Mouse (Mus musculus) adrenal gland, postnatal 10 days (tissue): ENCODE measurements around the gene Heatr4. TPM values are rescaled to one million over a fixed set of nuclear protein-coding genes. Genes with fewer than 3 reads are reported as not detected.
"Not testable (repeated sequence)": the region's sequence is repeated elsewhere in the genome, so short reads cannot be mapped to it uniquely, and the experiment has no call there.

Experiments used
- DNase-seq: peaks from one replicate; pipeline ENCODE4 v3.0.0; 2021; ENCODE audit warnings: mixed read lengths
- long read RNA-seq, 2 experiments: library from polyadenylated mRNA; stranded (forward); transcript quantifications; one replicate each; pipeline ENCODE4 v2.0.0; 2021
- total RNA-seq, 2 experiments: library from RNA; stranded (reverse); gene quantifications; 2 replicates each; pipeline ENCODE4 v1.2.3; 2021

The Heatr4 gene
- not detected for total RNA-seq
- long read RNA-seq, experiment 1: 0 reads
- long read RNA-seq, experiment 2: 0 reads

DNA sequence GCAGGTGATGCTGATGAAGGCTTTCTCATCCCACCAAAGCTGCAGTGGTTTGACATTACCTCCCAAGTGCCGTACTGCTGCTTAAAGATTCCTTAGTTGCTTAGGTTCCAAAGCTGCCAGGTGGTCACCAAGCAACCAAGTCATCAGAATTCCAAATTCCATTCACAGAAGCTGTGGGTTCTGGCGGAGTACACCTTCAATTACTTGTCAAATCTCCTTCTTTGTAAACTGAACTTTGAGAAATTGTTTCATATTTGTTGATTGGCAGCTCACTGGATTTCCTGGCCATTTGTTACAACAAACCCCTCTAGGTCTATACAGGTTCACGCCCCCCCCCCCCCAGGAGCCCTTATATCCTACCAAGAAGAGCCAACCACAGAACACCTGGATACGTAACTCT is at the start of gene Heatr4:
Gene Heatr4, minus strand, starts transcription at position 101 of the 400 bp plus-strand sequence.
- no peak for DNase-seq

DNA sequence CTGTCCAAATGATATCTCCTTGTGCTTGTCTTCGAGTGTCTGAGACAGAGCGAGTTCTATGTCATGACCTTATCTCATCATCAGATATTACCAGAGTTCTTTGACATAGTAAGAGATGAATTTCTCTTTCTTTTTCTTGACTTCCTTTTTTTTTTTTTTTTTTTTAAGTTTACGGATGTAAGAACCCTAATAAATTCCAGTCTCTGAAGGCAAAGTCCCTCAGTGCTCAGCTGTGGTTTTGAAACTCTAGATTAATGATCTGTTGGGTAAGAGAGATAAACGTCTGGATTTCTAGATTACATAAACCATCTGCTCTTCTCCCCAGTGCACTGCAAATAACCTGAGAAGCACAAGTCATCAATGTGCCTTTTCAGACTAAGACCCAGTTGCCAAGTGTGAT is 49.5 kb upstream of the Heatr4 start:
- DNase-seq: no peak

DNA sequence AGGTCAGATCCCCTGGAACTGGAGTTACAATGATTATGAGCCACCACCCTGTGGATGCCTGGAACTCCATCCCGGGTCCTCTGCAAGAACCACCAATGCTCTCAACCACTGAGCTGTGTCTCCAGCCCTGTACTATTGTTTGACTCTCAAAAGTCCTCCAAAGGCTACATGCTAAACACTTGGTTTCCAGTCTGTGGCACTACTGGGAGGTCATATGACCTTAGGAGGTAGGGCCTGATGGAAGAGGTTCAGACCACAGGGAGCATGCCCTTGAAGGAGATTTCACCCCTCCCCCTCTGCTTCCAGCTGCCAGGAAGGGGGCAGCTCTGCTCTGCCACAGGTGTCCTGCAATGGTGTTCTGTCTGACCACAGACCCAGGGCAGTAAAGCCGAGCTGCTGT is 48.6 kb upstream of the Heatr4 start:
- DNase-seq: not testable (repeated sequence)

DNA sequence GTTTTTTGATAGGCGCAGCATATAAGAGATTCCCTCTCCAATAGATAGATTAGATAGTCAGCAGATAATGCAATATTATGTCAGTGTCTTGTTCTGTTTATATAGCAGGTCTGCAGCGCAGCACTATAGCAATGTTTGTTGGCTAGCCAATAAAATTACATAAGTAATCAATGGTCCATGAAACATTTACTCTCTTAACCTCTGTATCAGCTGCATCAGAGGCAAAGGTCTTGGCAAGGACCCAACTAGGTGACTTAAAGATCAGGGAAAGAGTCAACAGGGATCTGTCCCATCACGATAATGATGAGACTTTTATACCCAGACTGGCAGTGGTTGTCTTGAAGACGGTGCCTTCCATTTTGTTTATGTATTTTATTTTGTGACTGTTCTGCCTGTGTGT is 48.2 kb upstream of the Heatr4 start:
- no peak for DNase-seq

DNA sequence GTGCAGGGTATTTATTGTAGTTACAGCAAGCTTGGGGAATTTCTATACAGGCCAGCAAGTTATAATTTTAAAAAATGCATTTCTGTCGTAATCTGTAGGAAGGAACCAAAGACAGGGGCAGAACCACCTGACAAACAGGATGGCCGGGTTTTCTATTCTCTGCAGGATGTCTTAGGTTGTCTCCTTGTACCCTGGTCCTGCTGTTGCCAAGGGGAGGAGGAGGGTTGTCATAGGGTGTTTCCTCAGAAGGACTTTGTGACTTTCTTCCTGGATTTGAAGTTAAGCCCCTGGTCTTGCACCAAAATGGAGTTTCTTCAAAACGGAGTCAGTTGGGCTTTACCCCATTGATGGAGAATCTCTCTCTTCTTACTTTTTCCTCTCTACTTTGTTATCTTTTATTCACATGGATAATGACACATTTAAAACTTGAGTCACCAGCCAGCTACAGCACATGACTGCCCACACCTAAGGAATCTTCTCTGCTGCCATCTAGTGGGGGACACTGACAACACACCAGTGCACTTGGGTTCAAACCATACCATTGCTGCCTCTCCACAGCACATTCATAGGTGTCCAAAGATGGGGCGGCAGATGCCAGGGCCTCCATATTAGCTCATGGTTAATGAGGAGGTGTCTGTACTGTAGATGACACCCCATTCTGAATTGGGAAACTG is 46.1 kb upstream of the Heatr4 start:
- peak; percentile 85 for DNase-seq

DNA sequence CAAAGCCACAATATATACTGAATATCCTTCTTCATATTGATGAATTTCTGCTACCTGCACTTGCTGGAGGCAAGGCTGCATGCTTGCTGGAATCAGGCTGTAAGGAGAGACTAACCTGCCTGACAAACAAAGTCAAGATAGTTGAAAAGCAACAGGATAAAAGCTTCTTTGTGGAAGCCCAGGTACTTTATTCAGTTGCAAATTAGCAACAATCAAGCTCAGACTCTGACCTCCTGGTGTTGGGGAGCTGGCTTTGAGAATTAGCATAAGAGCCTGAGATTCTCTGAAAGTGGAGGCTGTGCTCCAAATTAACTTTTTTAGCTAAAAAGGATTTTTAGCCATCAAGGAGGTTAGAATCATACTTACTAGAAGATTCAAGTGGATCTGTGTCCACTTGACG is 44.4 kb upstream of the Heatr4 start:
- DNase-seq: not testable (repeated sequence)

DNA sequence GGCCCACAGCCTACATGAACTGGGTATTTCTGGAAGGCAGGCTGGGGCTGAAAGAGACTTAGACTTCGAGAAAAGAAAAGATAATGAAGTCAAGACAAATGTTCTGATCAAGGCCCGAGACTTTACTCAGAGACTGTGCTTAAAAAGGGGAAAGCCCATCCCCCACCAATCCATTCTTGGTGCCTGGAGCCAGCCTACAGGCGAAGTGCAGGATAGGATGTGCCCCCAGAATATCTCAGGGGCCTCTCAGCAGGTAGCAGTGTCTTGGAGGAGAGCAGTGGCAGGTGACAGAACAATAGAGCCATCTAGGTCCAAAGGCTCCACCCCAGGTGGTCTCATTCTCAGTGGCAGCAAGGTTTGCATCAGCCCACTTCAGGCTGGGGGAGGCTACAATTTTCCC is 43.7 kb upstream of the Heatr4 start:
- not testable (repeated sequence) for DNase-seq

DNA sequence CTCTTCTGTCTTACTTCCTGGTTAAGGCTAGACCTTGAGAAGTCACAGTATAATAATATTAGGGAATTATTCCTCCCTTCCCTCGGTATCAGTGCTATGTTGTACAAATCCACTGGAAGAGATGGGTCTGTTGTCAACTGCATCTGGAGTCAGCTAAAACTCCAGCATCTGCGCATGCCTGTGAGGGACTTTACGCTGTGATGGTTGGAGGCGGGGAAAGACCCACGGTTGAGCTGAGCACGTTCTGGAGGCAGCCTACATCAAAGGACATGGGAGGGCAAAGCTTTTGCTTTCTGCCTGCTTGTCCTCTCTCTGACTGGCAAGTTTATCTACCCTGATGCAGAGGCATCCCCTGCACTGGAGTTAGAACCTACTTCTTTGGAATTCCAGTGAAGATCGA is 41.2 kb upstream of the Heatr4 start:
- no peak for DNase-seq

DNA sequence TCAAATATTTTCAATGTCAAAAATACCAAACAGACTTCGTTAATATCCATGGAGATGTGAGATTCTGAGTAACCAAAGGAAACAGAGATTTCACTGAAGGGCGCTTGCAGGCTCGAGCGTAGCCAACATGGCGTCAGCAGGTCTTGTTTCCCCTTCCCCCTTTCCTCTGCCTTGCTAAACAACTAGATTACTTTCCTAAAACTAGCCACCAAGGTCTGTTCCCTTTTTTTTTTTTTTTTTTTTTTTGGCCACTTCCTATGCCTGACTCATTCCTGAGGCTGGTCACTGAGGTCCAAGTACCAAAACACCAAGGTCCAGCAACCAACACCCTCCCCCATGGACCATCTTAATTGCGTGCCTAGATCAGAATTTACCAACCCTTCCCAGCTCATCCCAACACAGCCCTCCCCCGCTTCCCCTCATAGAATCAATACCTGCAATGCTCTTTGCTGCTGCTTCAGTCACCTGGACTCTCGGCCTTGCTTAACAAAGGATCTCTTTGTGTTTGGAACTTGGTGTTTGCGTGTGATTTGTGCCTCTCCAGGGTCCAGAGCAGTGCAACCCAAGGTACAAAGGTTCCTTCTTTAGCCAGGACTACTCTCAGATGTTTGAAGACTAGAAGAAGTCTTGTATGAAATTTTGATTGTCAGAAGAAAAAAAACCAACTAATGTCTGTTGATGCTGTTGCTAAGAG is 38.5 kb upstream of the Heatr4 start:
- no peak for DNase-seq

DNA sequence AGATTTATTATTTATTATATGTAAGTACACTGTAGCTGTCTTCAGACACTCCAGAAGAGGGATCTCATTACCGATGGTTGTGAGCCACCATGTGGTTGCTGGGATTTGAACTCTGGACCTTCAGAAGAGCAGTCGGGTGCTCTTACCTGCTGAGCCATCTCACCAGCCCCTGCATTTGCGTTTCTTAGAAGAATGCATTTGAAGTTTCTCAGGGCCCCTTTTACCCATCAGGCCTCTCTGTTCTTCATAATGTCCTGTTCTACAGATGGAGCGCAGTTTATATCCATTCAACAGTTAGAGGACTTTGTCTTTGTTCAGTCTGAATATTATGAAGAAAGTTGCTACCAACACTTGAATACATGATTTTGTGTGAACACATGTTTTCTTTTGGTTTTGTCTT is 37.6 kb upstream of the Heatr4 start:
- not testable (repeated sequence) for DNase-seq

DNA sequence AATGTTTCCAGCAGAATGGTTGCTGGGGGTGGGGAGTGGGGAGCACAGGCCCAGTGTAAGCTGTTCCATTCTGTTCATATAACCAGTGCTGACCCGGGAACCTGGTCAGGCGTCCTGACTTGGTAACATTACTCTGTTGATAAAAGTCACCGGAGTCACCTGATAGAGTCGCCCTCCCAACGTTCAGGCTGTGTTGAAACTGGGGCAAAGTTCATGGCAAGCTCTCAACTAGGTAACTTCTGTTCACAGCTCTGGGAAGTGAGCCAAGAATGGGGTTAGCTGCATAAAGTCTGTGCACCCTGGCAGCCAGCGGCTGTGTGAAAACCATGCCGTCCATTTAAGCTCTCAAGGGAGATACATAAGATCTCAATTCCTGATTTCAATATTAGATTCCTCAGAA is 35.9 kb upstream of the Heatr4 start:
- peak; percentile 81 for DNase-seq

DNA sequence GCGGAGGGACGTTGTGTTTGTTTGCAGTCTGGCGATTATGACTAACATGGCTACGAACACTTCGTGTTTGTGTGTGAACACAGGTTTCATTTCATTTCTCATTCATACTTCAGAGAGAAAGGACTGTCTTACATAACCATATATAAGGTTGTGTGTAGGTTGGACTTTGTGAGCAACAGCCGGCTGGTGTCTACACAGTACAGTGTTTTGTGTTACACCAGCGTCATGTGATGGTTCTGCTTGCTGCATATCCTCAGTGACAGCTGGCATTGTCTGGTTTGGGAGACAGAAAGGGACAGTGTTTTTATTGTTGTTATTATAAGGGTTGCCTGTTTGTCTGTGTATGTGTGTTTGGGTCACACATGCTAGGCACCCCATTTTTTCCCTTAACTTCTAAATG is 29.0 kb upstream of the Heatr4 start:
- DNase-seq: no peak

DNA sequence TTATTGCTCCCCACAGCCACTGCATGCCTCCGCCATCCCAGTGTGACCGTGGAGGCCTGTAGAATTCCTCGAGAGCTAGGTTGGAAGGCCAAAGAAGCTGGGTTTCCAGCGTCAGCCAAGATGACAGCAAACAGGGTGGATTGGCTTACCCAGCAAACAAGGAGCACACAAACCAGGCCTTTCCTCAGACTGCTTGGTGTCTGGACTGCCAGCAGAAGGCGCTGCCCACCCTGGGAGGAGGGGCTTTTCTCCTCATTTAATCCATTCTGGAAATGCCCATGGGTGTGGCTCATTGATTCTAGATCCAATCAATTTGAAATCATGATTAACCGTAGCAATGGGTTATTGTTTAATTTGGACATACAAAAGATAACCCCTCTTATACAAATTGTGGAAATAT is 28.5 kb upstream of the Heatr4 start:
- DNase-seq: no peak

DNA sequence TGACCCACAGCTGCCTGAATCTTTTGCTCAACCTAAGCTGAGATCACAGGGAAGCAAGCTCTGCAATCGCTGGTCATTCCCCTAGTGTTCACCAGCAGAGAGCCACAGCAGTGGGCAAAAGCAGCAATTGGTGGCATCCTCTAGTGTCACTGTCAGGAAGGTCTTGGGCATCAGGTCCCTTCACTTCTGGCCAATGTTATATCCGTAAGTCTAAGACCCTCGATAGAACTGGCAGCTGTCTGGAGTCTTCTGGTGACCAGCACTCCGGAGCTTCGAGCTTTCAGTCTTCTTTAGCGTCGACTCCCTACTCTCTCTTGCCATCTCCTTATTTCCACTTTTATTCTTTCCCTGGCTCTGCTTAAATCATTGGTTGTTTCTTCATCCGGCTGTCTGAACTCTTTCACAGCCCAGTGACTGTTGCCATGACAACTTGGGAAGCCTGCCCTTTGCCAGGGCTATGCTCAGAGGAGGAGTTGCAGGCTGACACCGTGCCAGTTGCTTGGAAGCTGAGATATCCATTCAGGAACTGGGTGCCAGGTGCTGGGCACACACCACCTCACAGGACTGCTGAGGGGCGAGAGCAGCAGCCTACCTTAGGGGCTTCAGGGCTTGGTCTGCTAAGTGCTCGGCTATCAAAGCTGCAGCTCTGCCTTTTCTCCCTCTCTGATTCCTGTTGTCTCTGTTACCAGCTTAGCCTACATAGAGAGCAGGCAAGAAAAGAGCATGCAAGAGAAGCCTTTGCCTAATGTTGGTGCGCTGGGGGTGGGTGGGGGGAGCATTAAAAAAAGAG is 26.8 kb upstream of the Heatr4 start:
- peak; percentile 88 for DNase-seq

DNA sequence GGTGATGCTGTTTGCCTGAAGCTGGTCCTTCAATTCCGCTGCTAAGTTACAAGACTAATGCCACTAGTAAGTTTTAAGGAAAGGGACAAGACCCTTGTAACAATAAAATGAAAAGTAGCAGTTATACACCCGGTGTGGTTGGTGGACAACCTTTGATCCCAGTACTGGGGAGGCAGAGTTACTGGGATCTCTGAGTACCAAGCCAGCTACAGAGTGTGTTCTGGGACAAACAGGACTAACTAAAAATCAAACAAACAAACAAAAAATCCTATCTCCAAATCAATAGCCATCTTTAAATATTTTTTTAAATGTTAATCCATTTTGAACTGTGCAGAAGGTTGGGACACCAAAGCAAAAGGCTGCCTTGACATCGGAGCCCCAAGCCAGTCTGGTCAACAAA is 25.5 kb upstream of the Heatr4 start:
- no peak for DNase-seq

DNA sequence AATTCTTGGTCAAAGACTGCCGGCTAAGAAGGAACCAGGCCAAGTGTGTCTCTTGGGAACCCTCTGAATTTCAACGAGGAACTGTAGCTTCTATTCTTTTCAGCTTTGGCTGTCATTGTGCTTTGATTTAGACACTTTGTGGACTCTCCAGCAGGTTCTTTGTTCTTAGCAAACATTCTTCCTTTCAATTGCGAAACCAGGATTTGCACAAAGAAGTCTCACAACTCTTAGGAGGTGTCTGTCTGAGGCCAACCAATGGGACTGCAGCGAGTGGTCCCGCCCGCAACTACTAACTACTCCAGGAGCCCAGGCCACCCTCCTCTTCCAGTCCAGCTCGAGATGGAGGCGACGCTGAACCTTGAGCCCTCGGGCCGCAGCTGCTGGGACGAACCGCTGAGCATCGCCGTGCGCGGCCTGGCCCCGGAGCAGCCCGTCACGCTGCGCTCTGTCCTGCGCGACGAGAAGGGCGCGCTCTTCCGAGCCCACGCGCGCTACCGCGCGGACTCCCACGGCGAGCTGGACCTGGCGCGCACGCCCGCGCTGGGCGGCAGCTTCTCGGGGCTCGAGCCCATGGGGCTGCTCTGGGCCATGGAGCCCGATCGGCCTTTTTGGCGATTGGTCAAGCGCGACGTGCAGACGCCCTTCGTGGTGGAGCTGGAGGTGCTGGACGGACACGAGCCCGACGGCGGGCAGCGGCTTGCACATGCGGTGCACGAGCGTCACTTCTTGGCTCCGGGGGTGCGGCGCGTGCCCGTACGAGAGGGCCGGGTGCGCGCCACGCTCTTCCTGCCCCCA is 24.7 kb upstream of the Heatr4 start, which contains the start of gene Acot1:
Gene Acot1, plus strand, starts transcription at position 320 of the 795 bp plus-strand sequence.
- peak; percentile 75 for DNase-seq

DNA sequence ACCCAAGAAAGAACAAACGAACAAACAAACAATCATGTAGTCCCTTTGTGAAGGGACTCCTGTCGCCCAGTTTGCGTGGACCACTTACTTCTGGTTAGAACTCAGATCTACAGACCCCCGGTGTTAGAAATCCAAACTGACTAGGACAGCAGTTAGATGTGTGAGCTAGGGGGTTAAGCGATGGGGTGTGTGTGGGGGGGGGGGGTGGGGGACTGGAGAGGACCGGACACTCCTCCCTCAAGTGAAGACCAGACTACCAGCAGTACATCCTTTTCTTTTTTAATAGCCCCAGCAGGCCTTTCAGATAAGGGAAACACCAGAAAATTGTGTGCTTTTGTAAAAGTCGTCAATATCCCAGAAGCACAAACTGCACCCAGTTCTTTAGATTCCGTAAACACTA is 24.1 kb upstream of the Heatr4 start:
- DNase-seq: no peak

DNA sequence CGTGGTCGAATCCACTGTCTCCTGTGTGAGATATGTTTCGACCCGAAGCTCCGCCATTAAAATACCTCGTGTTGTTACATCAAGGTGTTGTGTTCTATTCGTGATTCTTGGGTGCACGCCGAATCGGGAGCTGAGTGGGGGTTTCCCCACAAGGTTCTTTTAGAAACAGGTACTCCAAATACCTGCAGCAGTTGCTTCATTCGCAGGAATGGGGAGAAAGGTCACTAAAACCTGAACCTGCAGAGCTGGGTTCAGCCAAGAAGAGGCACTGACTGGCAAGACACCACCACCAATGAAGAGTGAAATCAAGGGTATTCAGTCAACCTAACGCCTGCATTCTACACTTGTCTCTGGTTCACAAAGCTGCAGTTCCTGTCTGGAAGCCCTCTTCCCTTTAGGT is 23.6 kb upstream of the Heatr4 start:
- no peak for DNase-seq

DNA sequence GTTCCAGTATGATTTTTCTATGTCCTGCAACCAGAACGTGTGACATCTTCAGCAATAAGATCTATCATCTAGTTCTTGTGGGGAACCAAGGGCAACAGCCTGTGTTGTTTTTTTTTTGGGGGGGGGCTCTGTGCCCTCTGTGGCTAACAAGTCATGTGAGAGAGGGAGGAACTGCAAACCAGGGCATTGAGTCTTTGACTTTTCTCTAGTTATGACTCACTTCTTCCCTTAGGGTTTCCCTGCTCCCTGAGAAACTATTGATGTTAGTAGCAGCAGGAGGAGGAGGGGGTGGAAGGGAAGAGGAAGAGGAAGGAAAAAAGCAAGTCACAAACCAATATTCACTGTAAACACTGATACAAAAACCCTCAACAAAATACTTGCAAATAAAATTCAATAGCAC is 19.2 kb upstream of the Heatr4 start:
- no peak for DNase-seq

DNA sequence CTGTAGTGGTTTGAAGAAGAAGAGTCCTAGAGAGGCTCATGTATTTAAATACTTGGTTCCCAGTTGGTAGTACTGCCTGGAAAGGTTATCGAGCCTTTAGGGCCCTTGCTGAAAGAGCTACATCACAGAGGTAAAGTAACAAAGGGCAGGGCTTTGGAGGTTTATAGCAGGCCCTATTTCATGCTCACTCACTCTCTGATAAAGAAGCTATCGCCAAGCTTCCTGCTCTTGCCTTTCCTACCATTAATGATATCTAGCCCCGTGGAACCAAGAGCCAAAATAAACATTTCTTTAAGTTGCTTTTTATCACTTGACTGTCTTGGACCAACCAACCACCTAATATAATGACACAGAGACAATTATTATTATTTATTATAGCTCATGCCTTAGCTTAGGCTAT is 15.8 kb upstream of the Heatr4 start:
- DNase-seq: no peak

DNA sequence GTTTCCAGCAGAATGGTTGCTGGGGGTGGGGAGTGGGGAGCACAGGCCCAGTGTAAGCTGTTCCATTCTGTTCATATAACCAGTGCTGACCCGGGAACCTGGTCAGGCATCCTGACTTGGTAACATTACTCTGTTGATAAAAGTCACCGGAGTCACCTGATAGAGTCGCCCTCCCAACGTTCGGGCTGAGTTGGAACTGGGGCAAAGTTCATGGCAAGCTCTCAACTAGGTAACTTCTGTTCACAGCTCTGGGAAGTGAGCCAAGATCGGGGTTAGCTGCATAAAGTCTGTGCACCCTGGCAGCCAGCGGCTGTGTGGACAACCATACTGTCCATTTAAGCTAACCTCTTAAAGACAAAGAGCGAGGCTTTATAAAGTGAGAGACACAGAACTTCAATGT is 14.6 kb upstream of the Heatr4 start:
- DNase-seq: peak; percentile 82

DNA sequence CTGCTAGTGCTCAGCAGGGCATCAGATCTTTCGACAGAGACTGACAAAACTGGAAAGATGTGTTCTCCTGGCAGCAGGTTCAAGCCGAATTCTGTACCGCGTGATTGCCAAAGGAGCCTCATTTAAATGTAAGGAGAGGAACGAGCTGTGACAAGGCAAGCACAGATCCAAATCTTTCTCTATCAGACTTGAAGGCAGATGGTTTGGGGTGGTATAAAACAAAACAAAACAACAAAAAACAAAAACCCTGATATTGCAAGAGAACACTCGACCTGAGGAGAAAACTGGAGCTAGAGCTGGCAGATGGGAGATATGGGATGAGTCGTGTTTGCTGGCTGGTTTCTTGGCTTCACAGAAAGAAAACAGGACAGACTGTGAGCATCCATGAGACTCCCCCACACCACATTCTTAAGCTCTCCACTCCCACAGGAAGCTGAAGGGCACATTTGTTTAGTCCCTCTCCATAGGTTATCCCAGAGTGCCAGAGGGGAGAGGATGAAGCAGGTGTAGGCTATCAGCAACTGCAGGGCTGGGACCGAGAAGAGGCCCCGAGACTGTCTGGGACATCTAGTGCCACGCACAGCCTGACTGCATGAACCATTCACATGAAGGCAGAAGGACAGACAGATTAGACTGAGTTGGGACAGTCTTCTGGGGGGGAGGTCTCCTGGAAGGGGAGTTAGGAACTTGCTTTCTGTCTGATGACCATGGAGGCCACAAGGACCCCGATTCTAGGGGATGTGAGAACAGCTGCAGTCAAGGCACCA is 13.9 kb upstream of the Heatr4 start:
- DNase-seq: no peak
